Mouse (Mus musculus) hindbrain, embryonic 10.5 days (tissue): ENCODE data around the gene Trim28. TPM values are rescaled to one million over a fixed set of nuclear protein-coding genes. Genes with fewer than 3 reads are reported as not detected.

ENCODE experiments used
- DNase-seq: peaks from one replicate; pipeline ENCODE4 v3.0.0-alpha.2; 2017; ENCODE audit warnings: low spot score
- H3K27ac ChIP-seq: fragments of 300-500 bp; sonication (generic); 2 replicates; pipeline ENCODE4 v1.5.1; 2016; ENCODE audit warnings: mild to moderate bottlenecking, moderate library complexity
- H3K27me3 ChIP-seq: fragments of 300-500 bp; sonication (generic); 2 replicates; pipeline ENCODE4 v1.6.1; 2016; ENCODE audit warnings: mild to moderate bottlenecking; ENCODE audit not compliant: poor library complexity, insufficient read depth, severe bottlenecking
- H3K36me3 ChIP-seq: fragments of 300-500 bp; sonication (generic); 2 replicates; pipeline ENCODE4 v1.6.1; 2016; ENCODE audit warnings: mild to moderate bottlenecking, moderate library complexity
- H3K4me1 ChIP-seq: fragments of 300-500 bp; sonication (generic); replicated peaks from 2 replicates; pipeline ENCODE4 v1.6.1; 2016; ENCODE audit warnings: mild to moderate bottlenecking
- H3K4me3 ChIP-seq: fragments of 300-500 bp; sonication (generic); 2 replicates; pipeline ENCODE4 v1.5.1; 2016; ENCODE audit warnings: mild to moderate bottlenecking, moderate library complexity
- H3K9me3 ChIP-seq: fragments of 300-500 bp; sonication (generic); 2 replicates; pipeline ENCODE4 v1.6.1; 2016; ENCODE audit warnings: mild to moderate bottlenecking, moderate library complexity
- WGBS: fragments of 180-500 bp; shearing (Covaris S2); methylation state at CpG from one replicate; pipeline ENCODE4 v1.1.7; 2016; 5-methylcytosine and 5-hydroxymethylcytosine counted together
- polyA plus RNA-seq: library from polyadenylated mRNA; unstranded; fragments of >200 nt; fragmentation: Nextera tagmentation; extraction: Ambion mirVana; gene quantifications from 2 replicates; pipeline ENCODE4 v1.2.1, GENCODE M21; 2016

Trim28 gene
- polyA plus RNA-seq, 1 experiment from 2014 or later = 373 TPM

GRCm38 (mm10) chr7:12979776-12980175 lies 19.1 kb upstream of the Trim28 start:
- DNase-seq = no peak
- no peak overlapping the region for H3K4me3 ChIP-seq

DNA sequence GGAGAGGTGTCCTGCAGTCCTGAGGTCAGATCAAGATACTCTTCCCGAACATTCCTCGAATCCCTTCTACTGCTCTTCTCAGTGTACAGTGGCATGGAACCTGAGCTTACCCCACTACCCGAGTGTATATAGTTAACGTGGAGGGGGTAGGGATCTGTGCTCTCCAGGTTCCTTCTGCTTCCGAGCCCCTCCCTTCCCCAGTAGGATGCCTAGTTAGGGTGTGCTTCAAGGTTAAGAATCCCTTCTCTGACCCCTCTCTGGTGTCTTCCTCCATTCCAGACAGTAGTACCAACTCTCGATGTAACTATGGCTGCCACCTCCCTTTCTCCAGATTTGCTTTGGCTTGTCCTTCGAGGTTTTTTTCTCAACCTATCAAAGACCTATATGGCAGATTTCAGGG lies 18.6 kb upstream of the Trim28 start:
- H3K9me3 ChIP-seq = no peaks in the 10 kb centered on the region
- peaks cover 21% of the 10 kb centered on the region for H3K4me1 ChIP-seq
- peaks cover 15% of the 10 kb centered on the region for H3K36me3 ChIP-seq
- no peak overlapping the region for H3K27ac ChIP-seq
- WGBS = 88% methylated on average over 7 of the region's 7 CpGs
- H3K4me3 ChIP-seq = no peak overlapping the region
- DNase-seq = no peak
- H3K27me3 ChIP-seq = no peaks in the 10 kb centered on the region

More at GRCm38 (mm10) chr7:12979776-12980175, 19.1 kb upstream of the Trim28 start:
- H3K9me3 ChIP-seq = no peaks in the 10 kb centered on the region
- H3K36me3 ChIP-seq = peaks cover 15% of the 10 kb centered on the region
- H3K27ac ChIP-seq = no peak overlapping the region
- 84% methylated on average over 6 of the region's 6 CpGs for WGBS
- peaks cover 21% of the 10 kb centered on the region for H3K4me1 ChIP-seq
- H3K27me3 ChIP-seq = no peaks in the 10 kb centered on the region

DNA sequence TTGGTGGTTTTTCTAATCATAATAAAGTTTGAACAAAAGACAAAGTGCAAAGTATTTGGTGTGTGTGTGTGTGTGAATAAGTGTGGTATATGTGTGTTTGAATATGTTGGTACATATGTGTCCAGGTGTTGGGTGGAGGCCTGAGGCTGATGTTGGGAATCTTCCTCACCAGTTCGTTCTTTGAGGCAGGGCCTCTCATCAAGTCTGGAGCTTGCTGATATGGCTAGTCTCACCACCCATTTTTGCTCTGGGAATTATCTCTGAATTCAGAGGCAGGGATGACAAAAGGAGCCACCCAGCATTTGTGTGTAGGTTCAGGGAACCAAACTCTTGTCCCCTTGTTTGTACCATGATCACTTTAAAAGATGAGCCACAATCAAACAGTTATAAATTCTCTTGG lies 13.2 kb upstream of the Trim28 start:
- Histone ChIP-seq H3K36me3 (peaks cover 15% of the 10 kb centered on the region), H3K27ac (no peak overlapping the region), H3K9me3 (no peaks in the 10 kb centered on the region), H3K27me3 (no peaks in the 10 kb centered on the region), H3K4me3 (no peak overlapping the region), H3K4me1 (no peaks in the 10 kb centered on the region)
- no peak for DNase-seq
- WGBS = 89% methylated on average over 1 of the region's 1 CpGs

DNA sequence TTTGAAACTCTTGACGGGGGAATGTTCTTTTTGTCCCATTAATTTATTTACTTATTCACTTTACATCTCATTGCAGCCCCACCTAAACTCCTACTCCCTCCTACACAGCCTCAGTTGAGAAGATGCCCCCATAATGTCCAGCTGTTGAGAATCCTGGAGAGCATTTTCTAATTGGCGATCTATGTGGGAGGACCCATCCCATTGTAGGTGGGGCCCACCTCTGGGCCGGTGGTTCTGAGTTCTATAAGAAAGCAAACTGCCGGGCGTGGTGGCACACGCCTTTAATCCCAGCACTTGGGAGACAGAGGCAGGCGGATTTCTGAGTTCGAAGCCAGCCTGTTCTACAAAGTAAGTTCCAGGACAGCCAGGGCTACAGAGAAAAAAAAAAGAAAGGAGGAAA lies 12.0 kb upstream of the Trim28 start:
- H3K27me3 ChIP-seq = no peaks in the 10 kb centered on the region
- DNase-seq = no peak
- H3K4me1 ChIP-seq = no peaks in the 10 kb centered on the region
- H3K4me3 ChIP-seq = no peak overlapping the region
- no peaks in the 10 kb centered on the region for H3K9me3 ChIP-seq
- H3K27ac ChIP-seq = no peak overlapping the region
- H3K36me3 ChIP-seq = peaks cover 10% of the 10 kb centered on the region
- 86% methylated on average over 8 of the region's 8 CpGs for WGBS

DNA sequence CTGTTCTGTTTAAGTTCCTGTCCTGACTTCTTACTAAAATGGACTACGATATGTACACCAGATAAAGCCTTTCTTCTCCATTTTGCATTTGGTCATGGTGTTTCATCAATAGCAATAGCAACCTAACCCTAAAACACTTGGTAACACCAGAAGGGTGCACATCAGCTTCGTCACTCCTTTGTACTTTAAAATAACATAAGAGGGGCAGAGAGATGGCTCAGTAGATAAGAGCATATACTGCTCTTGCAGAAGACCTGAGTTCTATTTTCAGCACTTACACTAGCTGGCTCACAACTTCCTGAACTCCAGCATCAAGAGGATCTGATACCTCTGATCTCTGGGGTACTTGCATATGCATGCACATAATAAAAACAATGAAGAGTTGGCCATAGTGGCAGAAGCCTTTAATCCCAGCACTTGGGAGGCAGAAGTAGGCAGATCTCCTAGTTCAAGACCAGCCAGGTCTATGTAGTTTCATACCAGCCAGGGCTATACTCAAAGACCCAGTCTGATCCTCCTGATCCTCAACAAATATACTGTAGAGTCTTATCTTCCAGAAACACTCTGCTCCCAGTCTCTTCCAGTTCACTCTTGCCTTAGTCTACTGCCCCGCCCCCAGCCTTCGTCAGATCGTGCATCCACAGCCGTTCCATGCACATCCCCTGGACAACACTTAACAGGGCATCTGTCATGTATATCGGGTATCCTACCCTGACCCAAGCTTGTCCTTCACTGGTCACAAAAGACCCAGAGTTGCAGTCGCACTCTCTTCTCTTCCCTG lies 11.3 kb upstream of the Trim28 start:
- Histone ChIP-seq H3K4me3 (no peak overlapping the region), H3K27me3 (no peaks in the 10 kb centered on the region), H3K36me3 (peaks cover 3% of the 10 kb centered on the region), H3K9me3 (no peaks in the 10 kb centered on the region), H3K27ac (no peak overlapping the region), H3K4me1 (no peaks in the 10 kb centered on the region)
- no peak for DNase-seq
- 86% methylated on average over 8 of the region's 8 CpGs for WGBS

GRCm38 (mm10) chr7:12992222-12992621 lies 6.7 kb upstream of the Trim28 start:
- 6% methylated on average over 3 of the region's 3 CpGs for WGBS
- Histone ChIP-seq H3K27ac (no peak overlapping the region), H3K36me3 (no peaks in the 10 kb centered on the region), H3K4me3 (no peak overlapping the region), H3K27me3 (no peaks in the 10 kb centered on the region), H3K4me1 (no peaks in the 10 kb centered on the region), H3K9me3 (no peaks in the 10 kb centered on the region)
- DNase-seq = no peak

DNA sequence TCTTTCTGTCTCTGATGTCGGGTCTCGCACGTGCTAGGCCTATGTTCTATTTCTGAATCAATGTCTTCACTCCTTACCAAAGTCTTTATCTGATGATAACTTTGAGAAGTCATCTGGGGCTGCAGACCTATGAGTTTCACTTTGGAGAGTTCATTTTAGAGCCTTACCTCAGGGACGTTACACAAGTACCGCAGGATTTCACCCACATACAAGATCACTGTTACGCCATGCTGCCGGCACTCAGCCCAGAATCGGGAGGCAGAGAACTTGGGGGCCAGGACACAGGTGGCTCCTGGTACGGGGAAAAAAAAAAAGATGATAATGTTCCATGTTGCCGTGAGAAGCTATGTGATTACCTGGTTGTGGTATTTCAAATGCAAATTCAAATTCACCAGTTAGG lies 5.8 kb upstream of the Trim28 start:
- H3K27ac ChIP-seq = no peak overlapping the region
- DNase-seq = no peak
- 89% methylated on average over 10 of the region's 10 CpGs for whole genome bisulfite sequencing
- H3K9me3 ChIP-seq = no peaks in the 10 kb centered on the region
- H3K27me3 ChIP-seq = no peaks in the 10 kb centered on the region
- H3K36me3 ChIP-seq = no peaks in the 10 kb centered on the region
- H3K4me3 ChIP-seq = no peak overlapping the region
- no peaks in the 10 kb centered on the region for H3K4me1 ChIP-seq

DNA sequence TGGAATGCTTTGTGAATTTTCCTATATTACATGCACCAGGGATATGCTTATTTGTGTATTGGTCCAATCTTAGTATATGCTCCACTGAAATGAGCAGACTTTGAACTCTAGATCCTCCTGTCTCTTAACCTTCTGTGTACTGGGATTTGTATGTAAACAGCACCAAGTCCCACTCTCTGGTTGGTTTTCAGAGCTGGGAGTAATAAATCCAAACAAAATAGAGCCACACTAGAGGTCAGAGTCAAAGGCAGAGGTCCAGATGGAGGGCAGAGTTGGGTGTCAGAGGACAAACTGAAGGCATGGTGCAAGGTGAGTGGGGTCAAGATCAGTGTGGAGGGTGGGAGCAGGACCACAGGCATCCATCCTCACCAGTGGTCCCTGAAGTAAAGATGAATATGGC lies 3.1 kb upstream of the Trim28 start:
- no peaks in the 10 kb centered on the region for H3K4me1 ChIP-seq
- H3K36me3 ChIP-seq = no peaks in the 10 kb centered on the region
- no peak overlapping the region for H3K27ac ChIP-seq
- no peak overlapping the region for H3K4me3 ChIP-seq
- DNase-seq = no peak
- no peaks in the 10 kb centered on the region for H3K27me3 ChIP-seq
- no peaks in the 10 kb centered on the region for H3K9me3 ChIP-seq

DNA sequence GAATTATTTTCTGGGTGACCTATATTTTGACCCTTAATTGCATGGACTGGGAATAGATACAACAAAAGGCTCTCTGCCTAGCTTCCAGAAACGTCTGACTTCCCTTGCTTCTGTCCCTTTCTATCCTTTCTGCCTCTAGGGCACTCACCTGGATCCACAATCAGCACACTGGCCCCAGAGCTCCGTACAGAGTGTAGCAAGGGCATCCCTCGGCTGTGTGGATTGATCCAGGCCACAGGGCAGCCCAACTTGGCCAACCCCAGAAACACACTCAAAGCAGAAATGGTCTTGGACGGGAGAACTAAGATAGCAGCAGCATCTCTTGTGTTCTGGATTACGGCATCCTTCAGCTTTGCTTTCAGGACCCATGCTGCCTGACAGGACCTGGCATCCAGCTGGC lies 1.7 kb upstream of the Trim28 start:
- Histone ChIP-seq H3K9me3 (no peaks in the 10 kb centered on the region), H3K4me3 (no peak overlapping the region), H3K27me3 (no peaks in the 10 kb centered on the region), H3K36me3 (no peaks in the 10 kb centered on the region), H3K27ac (no peak overlapping the region), H3K4me1 (no peaks in the 10 kb centered on the region)
- 67% methylated on average over 5 of the region's 5 CpGs for WGBS
- no peak for DNase-seq

- 83% methylated on average over 5 of the region's 5 CpGs for WGBS
- no peak for DNase-seq
- no peak within 1 kb of the TSS for H3K4me3 ChIP-seq
- H3K36me3 ChIP-seq = no peaks in the 10 kb centered on the region
- no peaks in the 10 kb centered on the region for H3K4me1 ChIP-seq
- no peak within 1 kb of the TSS for H3K27ac ChIP-seq
- H3K9me3 ChIP-seq = no peaks in the 10 kb centered on the region
- no peaks in the 10 kb centered on the region for H3K27me3 ChIP-seq
Measured at GRCm38 (mm10) chr7:12998053-12998452, 861 bp upstream of the Trim28 start, which contains the start of gene Slc27a5. Gene Slc27a5 (minus strand): TSS chr7:12998192.

DNA sequence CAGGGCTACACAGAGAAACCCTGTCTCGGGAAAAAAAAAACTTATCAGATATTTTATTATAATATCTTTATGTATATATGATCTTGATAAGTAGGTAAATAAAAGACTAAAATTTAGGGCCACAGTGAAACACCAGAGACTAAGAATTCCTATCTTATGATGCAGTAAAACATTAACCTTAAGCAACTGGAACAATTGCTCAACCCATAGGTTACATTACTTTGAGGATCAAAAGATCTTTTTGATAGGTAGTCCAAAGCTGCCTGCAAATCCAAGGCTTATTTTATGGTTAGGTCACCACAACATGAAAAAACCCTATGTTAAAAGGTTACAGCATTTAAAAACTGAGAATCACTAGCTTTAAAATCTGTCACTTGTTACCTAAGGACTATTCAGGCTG lies 2.7 kb downstream of the Trim28 start:
- H3K9me3 ChIP-seq = no peaks in the 10 kb centered on the region
- peaks cover 22% of the 10 kb centered on the region for H3K36me3 ChIP-seq
- DNase-seq = no peak
- H3K4me1 ChIP-seq = no peaks in the 10 kb centered on the region
- H3K27ac ChIP-seq = no peak overlapping the region
- WGBS = 73% methylated on average over 1 of the region's 1 CpGs
- H3K27me3 ChIP-seq = peaks cover 5% of the 10 kb centered on the region
- H3K4me3 ChIP-seq = no peak overlapping the region

DNA sequence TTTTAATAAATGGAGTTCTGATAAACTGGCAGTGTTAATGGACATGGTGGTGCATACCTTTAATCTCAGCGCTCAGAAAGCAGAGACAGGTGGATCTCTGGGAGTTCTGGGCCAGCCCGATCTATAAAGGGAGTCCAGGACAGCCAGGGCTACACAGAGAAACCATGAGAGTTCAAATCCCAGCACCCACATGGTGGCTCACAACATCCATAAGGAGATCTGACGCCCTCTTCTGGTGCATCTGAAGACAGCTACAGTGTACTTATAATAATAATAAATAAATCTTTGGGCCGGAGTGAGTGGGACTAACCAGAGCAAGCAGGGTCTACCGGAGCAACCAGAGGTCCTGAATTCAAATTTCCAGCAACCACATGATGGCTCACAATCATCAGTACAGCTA lies 4.5 kb downstream of the Trim28 start:
- Histone ChIP-seq H3K4me3 (no peak overlapping the region), H3K4me1 (peaks cover 15% of the 10 kb centered on the region)
- 76% methylated on average over 5 of the region's 5 CpGs for WGBS

DNA sequence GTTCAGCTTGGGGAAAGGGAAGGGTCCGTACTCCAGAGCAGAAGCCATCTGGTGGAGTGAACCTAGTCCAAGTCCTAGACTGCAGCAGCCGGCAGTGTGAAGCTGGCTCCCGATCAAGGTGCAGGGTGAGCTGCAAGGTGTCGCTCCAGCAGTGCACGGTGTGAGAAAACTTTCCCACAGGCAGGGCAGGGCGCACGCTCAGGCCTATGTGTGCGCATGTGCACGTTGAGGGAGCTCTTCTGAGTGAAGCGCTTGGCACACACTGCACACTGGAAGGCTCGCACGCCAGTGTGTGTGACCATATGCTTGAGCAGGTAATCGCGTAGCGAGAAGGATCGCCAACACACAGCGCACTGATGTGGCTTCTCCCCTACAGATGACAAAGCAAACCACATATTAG lies 7.1 kb downstream of the Trim28 start:
- no peak for DNase-seq
- Histone ChIP-seq H3K4me3 (no peak overlapping the region), H3K4me1 (peaks cover 30% of the 10 kb centered on the region), H3K36me3 (peaks cover 37% of the 10 kb centered on the region), H3K27me3 (peaks cover 26% of the 10 kb centered on the region), H3K27ac (no peak overlapping the region), H3K9me3 (0 out of 2 replicates have a peak, but pooled peaks cover 3% of the 10 kb centered on the region)
- WGBS = 87% methylated on average over 17 of the region's 17 CpGs

More for the DNA sequence above, 4.5 kb downstream of the Trim28 start:
- peaks cover 23% of the 10 kb centered on the region for H3K27me3 ChIP-seq
- no peak overlapping the region for H3K27ac ChIP-seq
- H3K9me3 ChIP-seq = no peaks in the 10 kb centered on the region
- peaks cover 37% of the 10 kb centered on the region for H3K36me3 ChIP-seq
- DNase-seq = no peak

DNA sequence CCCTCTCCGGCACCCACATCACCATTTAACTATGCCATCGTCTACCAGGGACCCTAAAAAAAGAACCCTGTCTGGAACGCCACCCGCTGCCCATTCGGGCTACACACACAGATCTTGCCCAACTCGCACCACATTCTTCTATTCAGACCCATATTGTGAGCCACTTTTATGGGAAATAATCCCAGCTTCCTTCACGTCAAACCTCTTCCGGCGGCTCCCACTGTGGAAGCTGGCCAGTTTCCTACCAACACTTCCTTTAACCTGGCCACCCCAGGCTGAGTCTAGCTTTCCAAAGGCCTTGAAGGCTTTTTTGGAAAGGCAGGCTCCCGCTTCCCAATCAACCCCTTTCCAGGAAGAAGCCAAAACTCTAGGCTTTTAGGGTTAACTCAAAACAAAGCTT lies 7.6 kb downstream of the Trim28 start:
- peaks cover 37% of the 10 kb centered on the region for H3K36me3 ChIP-seq
- peaks cover 30% of the 10 kb centered on the region for H3K4me1 ChIP-seq
- DNase-seq = no peak
- WGBS = 86% methylated on average over 10 of the region's 10 CpGs
- H3K9me3 ChIP-seq = 0 out of 2 replicates have a peak, but pooled peaks cover 3% of the 10 kb centered on the region
- peaks cover 26% of the 10 kb centered on the region for H3K27me3 ChIP-seq
- no peak overlapping the region for H3K27ac ChIP-seq
- H3K4me3 ChIP-seq = no peak overlapping the region
